Mouse (Mus musculus): ENCODE measurements around the gene Tcf25. TPM values are rescaled to one million over a fixed set of nuclear protein-coding genes. Genes with fewer than 3 reads are reported as not detected.

Tcf25 gene
- polyA plus RNA-seq, 1 experiment from 2014 or later, result 394 TPM

- peaks cover 76% of the 10 kb centered on the region for H3K36me3 ChIP-seq (ENCODE audit: control insufficient read depth, insufficient read depth, low read length)
- H3K4me2 ChIP-seq (ENCODE audit: low read length), result no peak overlapping the region
- no peaks in the 10 kb centered on the region for H3K27me3 ChIP-seq (ENCODE audit: control insufficient read depth, insufficient read depth, low read depth, low read length)
- WGBS, result 94% methylated on average over 13 of the region's 13 CpGs
- no peak overlapping the region for H3K27ac ChIP-seq (ENCODE audit: low read length)
- no peak overlapping the region for H3K4me3 ChIP-seq (ENCODE audit: low read depth, low read length)
- no peak for ATAC-seq
- H3K9me3 ChIP-seq (replicated peaks; ENCODE audit: control insufficient read depth, low read length, poor library complexity, severe bottlenecking), result no peaks in the 10 kb centered on the region
- H3K9ac ChIP-seq (ENCODE audit: low read depth, low read length), result no peak overlapping the region
- no peaks in the 10 kb centered on the region for H3K4me1 ChIP-seq (ENCODE audit: control insufficient read depth, insufficient read depth, low read length)
Observed at GRCm38 (mm10) chr8:123398308-123398707, 24.8 kb downstream of the Tcf25 start.

- no peak overlapping the region for H3K4me2 ChIP-seq (ENCODE audit: low read length)
- WGBS, result 91% methylated on average over 9 of the region's 9 CpGs
- ATAC-seq, result no peak
- no peak overlapping the region for H3K27ac ChIP-seq (ENCODE audit: low read length)
- no peaks in the 10 kb centered on the region for H3K27me3 ChIP-seq (ENCODE audit: control insufficient read depth, insufficient read depth, low read depth, low read length)
- H3K4me3 ChIP-seq (ENCODE audit: low read depth, low read length), result no peak overlapping the region
- H3K9ac ChIP-seq (ENCODE audit: low read depth, low read length), result no peak overlapping the region
- H3K9me3 ChIP-seq (replicated peaks; ENCODE audit: control insufficient read depth, low read length, poor library complexity, severe bottlenecking), result no peaks in the 10 kb centered on the region
- peaks cover 50% of the 10 kb centered on the region for H3K36me3 ChIP-seq (ENCODE audit: control insufficient read depth, insufficient read depth, low read length)
- peaks cover 11% of the 10 kb centered on the region for H3K4me1 ChIP-seq (ENCODE audit: control insufficient read depth, insufficient read depth, low read length)
Observed at GRCm38 (mm10) chr8:123401936-123402335, 28.4 kb downstream of the Tcf25 start.

GRCm38 (mm10) chr8:123402730-123403326 lies 29.3 kb downstream of the Tcf25 start:
- ATAC-seq, result no peak
- WGBS, result 94% methylated on average over 9 of the region's 9 CpGs
- H3K36me3 ChIP-seq (ENCODE audit: control insufficient read depth, insufficient read depth, low read length), result peaks cover 48% of the 10 kb centered on the region

GRCm38 (mm10) chr8:123404521-123404920 lies 31.0 kb downstream of the Tcf25 start:
- H3K36me3 ChIP-seq (ENCODE audit: control insufficient read depth, insufficient read depth, low read length), result peaks cover 32% of the 10 kb centered on the region
- no peak overlapping the region; the same call in 1 of the 2 replicates for H3K27ac ChIP-seq (ENCODE audit: low read length)
- H3K9me3 ChIP-seq (replicated peaks; ENCODE audit: control insufficient read depth, low read length, poor library complexity, severe bottlenecking), result no peaks in the 10 kb centered on the region
- peaks cover 18% of the 10 kb centered on the region for H3K4me1 ChIP-seq (ENCODE audit: control insufficient read depth, insufficient read depth, low read length)
- ATAC-seq, result no peak
- peak overlapping the region; percentile 4; the same call in 1 of the 2 replicates for H3K9ac ChIP-seq (ENCODE audit: low read depth, low read length)
- H3K27me3 ChIP-seq (ENCODE audit: control insufficient read depth, insufficient read depth, low read depth, low read length), result no peaks in the 10 kb centered on the region
- WGBS, result 24% methylated on average over 8 of the region's 8 CpGs
- H3K4me3 ChIP-seq (ENCODE audit: low read depth, low read length), result no peak overlapping the region
- H3K4me2 ChIP-seq (ENCODE audit: low read length), result no peak overlapping the region

More at GRCm38 (mm10) chr8:123402730-123403326, 29.3 kb downstream of the Tcf25 start:
- Histone ChIP-seq H3K9me3 (replicated peaks; ENCODE audit: control insufficient read depth, low read length, poor library complexity, severe bottlenecking) (no peaks in the 10 kb centered on the region), H3K4me3 (ENCODE audit: low read depth, low read length) (no peak overlapping the region), H3K4me1 (ENCODE audit: control insufficient read depth, insufficient read depth, low read length) (peaks cover 13% of the 10 kb centered on the region), H3K27ac (ENCODE audit: low read length) (no peak overlapping the region), H3K4me2 (ENCODE audit: low read length) (no peak overlapping the region), H3K9ac (ENCODE audit: low read depth, low read length) (no peak overlapping the region), H3K27me3 (ENCODE audit: control insufficient read depth, insufficient read depth, low read depth, low read length) (no peaks in the 10 kb centered on the region)

GRCm38 (mm10) chr8:123406786-123407185 lies 33.2 kb downstream of the Tcf25 start, which contains the start of gene Mc1r:
Mc1r (plus strand) TSS chr8:123407107.
- H3K9ac ChIP-seq (ENCODE audit: low read depth, low read length), result no peak within 1 kb of the TSS
- no peaks in the 10 kb centered on the region for H3K9me3 ChIP-seq (replicated peaks; ENCODE audit: control insufficient read depth, low read length, poor library complexity, severe bottlenecking)
- no peak for ATAC-seq
- no peak within 1 kb of the TSS for H3K4me2 ChIP-seq (ENCODE audit: low read length)
- no peaks in the 10 kb centered on the region for H3K27me3 ChIP-seq (ENCODE audit: control insufficient read depth, insufficient read depth, low read depth, low read length)
- no peak within 1 kb of the TSS for H3K4me3 ChIP-seq (ENCODE audit: low read depth, low read length)
- H3K4me1 ChIP-seq (ENCODE audit: control insufficient read depth, insufficient read depth, low read length), result peaks cover 24% of the 10 kb centered on the region
- H3K27ac ChIP-seq (ENCODE audit: low read length), result no peak within 1 kb of the TSS
- peaks cover 16% of the 10 kb centered on the region for H3K36me3 ChIP-seq (ENCODE audit: control insufficient read depth, insufficient read depth, low read length)
- WGBS, result 1% methylated on average over 4 of the region's 4 CpGs

- Histone ChIP-seq H3K36me3 (ENCODE audit: control insufficient read depth, insufficient read depth, low read length) (peaks cover 9% of the 10 kb centered on the region), H3K27ac (ENCODE audit: low read length) (no peak overlapping the region), H3K4me3 (ENCODE audit: low read depth, low read length) (no peak overlapping the region), H3K4me1 (ENCODE audit: control insufficient read depth, insufficient read depth, low read length) (peaks cover 24% of the 10 kb centered on the region), H3K9me3 (replicated peaks; ENCODE audit: control insufficient read depth, low read length, poor library complexity, severe bottlenecking) (no peaks in the 10 kb centered on the region), H3K27me3 (ENCODE audit: control insufficient read depth, insufficient read depth, low read depth, low read length) (no peaks in the 10 kb centered on the region), H3K9ac (ENCODE audit: low read depth, low read length) (no peak overlapping the region), H3K4me2 (ENCODE audit: low read length) (no peak overlapping the region)
- WGBS, result 93% methylated on average over 13 of the region's 13 CpGs
- ATAC-seq, result no peak
Observed at GRCm38 (mm10) chr8:123407612-123408011, 34.1 kb downstream of the Tcf25 start.

- H3K4me2 ChIP-seq (ENCODE audit: low read length), result peak overlapping the region; percentile 99
- H3K4me1 ChIP-seq (ENCODE audit: control insufficient read depth, insufficient read depth, low read length), result peaks cover 24% of the 10 kb centered on the region
- H3K27me3 ChIP-seq (ENCODE audit: control insufficient read depth, insufficient read depth, low read depth, low read length), result no peaks in the 10 kb centered on the region
- no peaks in the 10 kb centered on the region for H3K36me3 ChIP-seq (ENCODE audit: control insufficient read depth, insufficient read depth, low read length)
- H3K9me3 ChIP-seq (replicated peaks; ENCODE audit: control insufficient read depth, low read length, poor library complexity, severe bottlenecking), result no peaks in the 10 kb centered on the region
- H3K9ac ChIP-seq (ENCODE audit: low read depth, low read length), result peak overlapping the region; percentile 100; the same call in 1 of the 2 replicates
- WGBS, result 77% methylated on average over 9 of the region's 9 CpGs
- ATAC-seq, result no peak
- peak overlapping the region; percentile 99 for H3K27ac ChIP-seq (ENCODE audit: low read length)
- H3K4me3 ChIP-seq (ENCODE audit: low read depth, low read length), result 0 out of 2 replicates have a peak overlapping the region, but pooled peaks have one; percentile 93
Observed at GRCm38 (mm10) chr8:123408586-123409544, 35.3 kb downstream of the Tcf25 start.

- H3K4me2 ChIP-seq (ENCODE audit: low read length), result peak overlapping the region; percentile 99
- peak overlapping the region; percentile 99 for H3K27ac ChIP-seq (ENCODE audit: low read length)
- 12% methylated on average over 8 of the region's 8 CpGs for WGBS
- no peaks in the 10 kb centered on the region for H3K36me3 ChIP-seq (ENCODE audit: control insufficient read depth, insufficient read depth, low read length)
- ATAC-seq, result no peak
- peaks cover 17% of the 10 kb centered on the region for H3K4me1 ChIP-seq (ENCODE audit: control insufficient read depth, insufficient read depth, low read length)
- H3K4me3 ChIP-seq (ENCODE audit: low read depth, low read length), result peak overlapping the region; percentile 93
- H3K27me3 ChIP-seq (ENCODE audit: control insufficient read depth, insufficient read depth, low read depth, low read length), result no peaks in the 10 kb centered on the region
- H3K9ac ChIP-seq (ENCODE audit: low read depth, low read length), result peak overlapping the region; percentile 100
- H3K9me3 ChIP-seq (replicated peaks; ENCODE audit: control insufficient read depth, low read length, poor library complexity, severe bottlenecking), result no peaks in the 10 kb centered on the region
Observed at GRCm38 (mm10) chr8:123410049-123410587, 36.6 kb downstream of the Tcf25 start.

Measured in midbrain, embryonic 16.5 days (tissue).